Mouse (Mus musculus) lung, postnatal 0 days (tissue): ENCODE measurements around the gene Mrpl9. TPM values are rescaled to one million over a fixed set of nuclear protein-coding genes. Genes with fewer than 3 reads are reported as not detected.

ENCODE experiments used
- ATAC-seq: fragments of 200-750 bp; cut with Nextera tagmentation; 2 replicates; pipeline ENCODE4 v1.8.0; 2017; ENCODE audit warnings: moderate library complexity
- DNase-seq: peaks from one replicate; pipeline ENCODE4 v3.0.0-alpha.2; 2016; ENCODE audit warnings: low spot score
- H3K27ac ChIP-seq: fragments of 300-500 bp; sonication (generic); 2 replicates; pipeline ENCODE4 v1.5.1; 2014; ENCODE audit warnings: antibody characterized with exemption, mild to moderate bottlenecking, low read length, mixed read lengths
- H3K27me3 ChIP-seq: fragments of 300-500 bp; sonication (generic); replicated peaks from 2 replicates; pipeline ENCODE4 v1.6.1; 2014; ENCODE audit warnings: low read length, mixed read lengths; ENCODE audit not compliant: insufficient read depth
- H3K36me3 ChIP-seq: fragments of 300-500 bp; sonication (generic); 2 replicates; pipeline ENCODE4 v1.6.1; 2014; ENCODE audit warnings: low read length, mixed read lengths; ENCODE audit not compliant: insufficient read depth
- H3K4me1 ChIP-seq: fragments of 300-500 bp; sonication (generic); 2 replicates; pipeline ENCODE4 v1.6.1; 2014; ENCODE audit warnings: antibody characterized with exemption, low read depth, low read length, mixed read lengths; ENCODE audit not compliant: insufficient read depth
- H3K4me2 ChIP-seq: fragments of 300-500 bp; sonication (generic); replicated peaks from 2 replicates; pipeline ENCODE4 v1.6.1; 2014; ENCODE audit warnings: low read depth, mild to moderate bottlenecking, low read length, moderate library complexity, mixed read lengths
- H3K4me3 ChIP-seq: fragments of 300-500 bp; sonication (generic); 2 replicates; pipeline ENCODE4 v1.5.1; 2014; ENCODE audit warnings: low read depth, low read length
- H3K9ac ChIP-seq: fragments of 300-500 bp; sonication (generic); replicated peaks from 2 replicates; pipeline ENCODE4 v1.6.1; 2014; ENCODE audit warnings: low read depth, mild to moderate bottlenecking
- H3K9me3 ChIP-seq: fragments of 300-500 bp; sonication (generic); 2 replicates; pipeline ENCODE4 v1.6.1; 2016; ENCODE audit warnings: low read length, mixed read lengths
- CTCF ChIP-seq: IDR thresholded peaks from 2 replicates; pipeline ENCODE4 v1.5.1; 2016; ENCODE audit warnings: antibody characterized with exemption, mild to moderate bottlenecking
- EP300 ChIP-seq: IDR thresholded peaks from 2 replicates; pipeline ENCODE4 v1.6.1; 2016; ENCODE audit warnings: antibody characterized with exemption, mild to moderate bottlenecking, control low read depth
- WGBS: fragments of 180-500 bp; shearing (Covaris S2); extraction: QIAGEN DNeasy Blood & Tissue Kit; methylation state at CpG from one replicate; pipeline ENCODE4 v1.1.7; 2014; 5-methylcytosine and 5-hydroxymethylcytosine counted together
- polyA plus RNA-seq: library from polyadenylated mRNA; unstranded; fragments of >200 nt; fragmentation: Nextera tagmentation; extraction: Ambion mirVana; gene quantifications from 2 replicates; pipeline ENCODE4 v1.2.1, GENCODE M21; 2015

The Mrpl9 gene
- polyA plus RNA-seq, 1 experiment from 2014 or later: 39.2 TPM

DNA sequence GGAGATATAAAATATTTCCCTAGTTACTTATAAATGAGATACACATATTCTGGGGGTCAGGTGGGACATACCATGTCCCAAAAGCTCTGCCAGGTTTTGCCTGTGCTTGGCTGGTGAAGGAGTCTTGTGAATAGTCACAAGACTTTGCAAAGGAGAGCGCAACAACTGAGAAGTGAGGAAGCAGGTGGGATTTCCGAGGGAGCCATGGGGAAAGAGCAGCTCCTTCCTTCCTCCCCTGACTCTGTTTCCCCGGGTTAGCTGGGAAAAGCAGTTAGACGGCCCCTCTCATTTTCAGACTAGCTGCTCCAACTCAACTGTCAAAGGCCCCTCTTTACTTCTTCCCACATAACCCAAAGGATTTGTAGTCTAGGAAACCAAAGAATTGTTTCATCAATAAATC is 54.0 kb downstream of the Mrpl9 start:
- Histone ChIP-seq H3K27ac (no peak overlapping the region), H3K4me2 (no peak overlapping the region), H3K9ac (no peak overlapping the region), H3K36me3 (0 out of 2 replicates have a peak, but pooled peaks cover 2% of the 10 kb centered on the region), H3K4me3 (no peak overlapping the region), H3K4me1 (no peaks in the 10 kb centered on the region), H3K27me3 (no peaks in the 10 kb centered on the region), H3K9me3 (no peaks in the 10 kb centered on the region)
- WGBS: 80% methylated on average over 4 of the region's 4 CpGs
- TF ChIP-seq EP300 (no peak), CTCF (no peak)
- DNase-seq: no peak
- ATAC-seq: no peak

Other genes starting within 250 kb of the Mrpl9 start
- not detected in 2 replicates for gene Gm5286, start 246.6 kb upstream of the Mrpl9 start, polyA plus RNA-seq
- not detected in 2 replicates for gene Gm4778, start 179.3 kb upstream of the Mrpl9 start, polyA plus RNA-seq
- 7.6 and 7.7 TPM in 2 replicates for gene Them4, start 133.2 kb upstream of the Mrpl9 start, polyA plus RNA-seq
- gene Them5, start 101.2 kb upstream of the Mrpl9 start, polyA plus RNA-seq: 2.9 and 3.2 TPM in 2 replicates
- 0.29 and 0.76 TPM in 2 replicates for gene C2cd4d, start 80.9 kb upstream of the Mrpl9 start, polyA plus RNA-seq
- 5.6 and 7.4 TPM in 2 replicates for gene Rorc, start 70.5 kb upstream of the Mrpl9 start, polyA plus RNA-seq
- 0.26 and 0.42 TPM in 2 replicates for gene Lingo4, start 44.8 kb upstream of the Mrpl9 start, polyA plus RNA-seq
- 2.1 and 4.7 TPM in 2 replicates for gene Tdrkh, start 30.0 kb upstream of the Mrpl9 start, polyA plus RNA-seq
- 0.25 and 0.30 TPM in 2 replicates for gene Oaz3, start 597 bp downstream of the Mrpl9 start, polyA plus RNA-seq
- gene Celf3, start 35.0 kb downstream of the Mrpl9 start, polyA plus RNA-seq: 0.80 and 1.2 TPM in 2 replicates
- gene Riiad1, start 37.0 kb downstream of the Mrpl9 start, polyA plus RNA-seq: 28.7 and 32.9 TPM in 2 replicates
- 21.5 and 28.3 TPM in 2 replicates for gene Snx27, start 139.4 kb downstream of the Mrpl9 start, polyA plus RNA-seq
- not detected in 2 replicates for gene Gm10972, start 199.8 kb downstream of the Mrpl9 start, polyA plus RNA-seq
- gene Tuft1, start 215.6 kb downstream of the Mrpl9 start, polyA plus RNA-seq: 16.9 and 19.5 TPM in 2 replicates